Mouse (Mus musculus): ENCODE measurements around the gene Ssh1. TPM values are rescaled to one million over a fixed set of nuclear protein-coding genes. Genes with fewer than 3 reads are reported as not detected.

The Ssh1 gene
- polyA plus RNA-seq, 1 experiment from 2014 or later = 10.3 TPM

GRCm38 (mm10) chr5:113889912-113890311 lies 103.8 kb downstream of the Ssh1 start:
- H3K79me2 ChIP-seq (ENCODE audit: inconsistent target) = peaks cover 100% of the 10 kb centered on the region
- H3K27ac ChIP-seq = no peak overlapping the region
- H3K36me3 ChIP-seq (ENCODE audit: inconsistent target) = no peaks in the 10 kb centered on the region; the same call in 1 of the 2 replicates
- no peak overlapping the region for H3K4me3 ChIP-seq (ENCODE audit: inconsistent target)
- 96% methylated on average over 4 of the region's 4 CpGs for WGBS (ENCODE audit: missing documents)

DNA sequence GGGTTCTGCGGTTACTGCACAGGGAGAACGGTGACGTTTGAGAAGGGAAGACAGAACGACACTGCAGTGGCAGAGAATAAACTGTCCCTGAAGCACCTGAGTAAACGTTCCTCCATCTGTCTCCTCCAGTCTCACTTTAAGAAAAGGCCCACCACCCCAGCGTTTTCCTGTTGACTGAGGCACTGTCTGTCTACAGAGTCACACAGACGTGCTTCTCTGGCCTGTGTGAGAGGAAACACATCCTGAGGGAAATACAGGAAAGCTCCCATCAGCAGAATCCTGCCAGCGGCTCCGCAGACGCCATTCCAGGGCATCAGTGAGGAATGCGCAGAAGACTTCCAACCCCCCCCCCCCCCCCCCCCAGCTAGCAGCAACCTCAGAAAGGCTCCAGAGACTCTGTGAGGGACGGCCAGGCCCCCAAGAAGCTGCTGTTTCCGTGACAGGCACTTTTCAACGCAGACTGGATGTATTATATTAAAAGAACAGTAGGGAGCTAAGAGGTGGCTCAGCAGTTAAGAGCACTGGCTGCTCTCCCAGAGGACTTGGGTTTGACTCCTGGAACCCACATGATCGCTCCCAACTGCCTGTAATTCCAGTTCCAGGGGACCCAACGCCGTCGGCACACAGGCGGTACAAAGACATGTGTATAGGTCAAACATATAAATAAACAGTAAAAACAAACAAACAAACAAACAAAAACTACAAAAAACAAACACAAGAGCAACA lies 104.3 kb downstream of the Ssh1 start:
- no peak overlapping the region for H3K4me3 ChIP-seq (ENCODE audit: inconsistent target)
- no peak overlapping the region for H3K27ac ChIP-seq
- peaks cover 100% of the 10 kb centered on the region for H3K79me2 ChIP-seq (ENCODE audit: inconsistent target)
- WGBS (ENCODE audit: missing documents) = 77% methylated on average over 11 of the region's 19 CpGs
- H3K36me3 ChIP-seq (ENCODE audit: inconsistent target) = no peaks in the 10 kb centered on the region; the same call in 1 of the 2 replicates

DNA sequence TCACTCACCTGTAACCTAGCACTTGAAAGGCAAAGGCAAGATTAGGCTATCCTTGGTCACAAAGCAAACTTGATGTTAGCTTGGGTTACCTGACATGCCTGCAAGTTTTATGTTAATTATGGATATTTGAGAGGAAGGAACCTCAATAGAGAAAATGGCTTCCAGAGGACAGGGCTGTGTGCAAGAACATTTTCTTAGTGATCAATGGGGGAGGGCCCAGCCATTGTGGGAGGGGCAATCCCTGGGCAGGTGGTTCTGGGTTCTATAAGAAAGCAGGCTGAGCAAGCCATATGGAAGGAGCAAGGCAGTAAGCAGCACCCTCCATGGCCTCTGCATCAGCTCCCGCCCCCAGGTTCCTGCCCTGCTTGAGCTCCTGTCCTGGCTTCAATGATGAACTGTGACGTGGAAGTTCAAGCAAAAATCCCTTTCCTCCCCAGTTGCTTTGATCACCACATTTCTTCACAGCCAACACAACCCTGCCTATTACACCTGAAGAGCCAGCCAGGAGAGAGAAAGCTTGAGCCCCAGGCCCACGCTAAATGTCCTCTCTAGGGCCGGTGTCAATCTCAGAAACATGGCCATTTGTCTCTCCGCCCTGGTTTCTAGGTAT lies 105.4 kb downstream of the Ssh1 start:
- peaks cover 100% of the 10 kb centered on the region for H3K79me2 ChIP-seq (ENCODE audit: inconsistent target)
- H3K27ac ChIP-seq = no peak overlapping the region
- H3K4me3 ChIP-seq (ENCODE audit: inconsistent target) = no peak overlapping the region
- H3K36me3 ChIP-seq (ENCODE audit: inconsistent target) = no peaks in the 10 kb centered on the region; the same call in 1 of the 2 replicates
- WGBS (ENCODE audit: missing documents) = 94% methylated on average over 5 of the region's 5 CpGs

DNA sequence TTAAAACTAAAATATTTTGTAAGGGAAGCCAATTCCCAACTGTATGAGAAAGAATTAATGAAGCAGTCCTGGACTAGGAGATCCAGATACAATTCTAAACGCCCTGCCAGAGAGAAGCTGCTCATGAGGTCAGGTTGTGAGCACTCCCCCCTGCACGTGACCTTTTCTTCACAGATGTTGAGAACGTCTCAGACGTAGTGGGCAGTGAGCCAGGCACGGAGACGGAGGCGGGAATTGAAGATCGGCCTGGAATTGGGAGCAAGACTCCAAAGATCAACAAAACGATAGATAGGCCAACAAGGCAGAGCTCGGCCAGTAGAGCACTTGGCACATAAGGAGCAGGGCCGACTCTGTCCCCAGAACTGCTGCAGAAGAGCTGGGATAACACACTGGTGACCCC lies 106.6 kb downstream of the Ssh1 start:
- H3K4me3 ChIP-seq (ENCODE audit: inconsistent target) = no peak overlapping the region
- H3K27ac ChIP-seq = no peak overlapping the region
- WGBS (ENCODE audit: missing documents) = 94% methylated on average over 11 of the region's 11 CpGs
- H3K36me3 ChIP-seq (ENCODE audit: inconsistent target) = peaks cover under 1% of the 10 kb centered on the region; the same call in 1 of the 2 replicates
- H3K79me2 ChIP-seq (ENCODE audit: inconsistent target) = peaks cover 100% of the 10 kb centered on the region

Other genes with a start within 250 kb of the Ssh1 start
- gene Sart3, start 221.4 kb downstream of the Ssh1 start, polyA plus RNA-seq (2018) = 19.3 to 20.3 TPM (median 20.2 TPM) in 3 replicates
- 106 to 116 TPM (median 106 TPM) in 3 replicates for gene Iscu, start 221.1 kb downstream of the Ssh1 start, polyA plus RNA-seq (2018)
- 0.27 to 1.2 TPM in 2 of 3 replicates, not detected in the other for gene Tmem119, start 193.4 kb downstream of the Ssh1 start, polyA plus RNA-seq (2018)
- 139 to 375 TPM (median 273 TPM) in 3 replicates for gene Selplg, start 161.2 kb downstream of the Ssh1 start, polyA plus RNA-seq (2018)
- gene Coro1c, start 85.1 kb downstream of the Ssh1 start, polyA plus RNA-seq (2018) = 171 to 329 TPM (median 266 TPM) in 3 replicates
- gene Dao, start 9.8 kb upstream of the Ssh1 start, polyA plus RNA-seq (2018) = not detected in 3 replicates
- gene Usp30, start 71.6 kb upstream of the Ssh1 start, polyA plus RNA-seq (2018) = 8.4 to 11.9 TPM (median 8.4 TPM) in 3 replicates
- gene Svop, start 97.7 kb upstream of the Ssh1 start, polyA plus RNA-seq (2018) = not detected in 3 replicates
- 0.95 to 4.5 TPM (median 3.3 TPM) in 3 replicates for gene Alkbh2, start 134.3 kb upstream of the Ssh1 start, polyA plus RNA-seq (2018)
- gene Ung, start 136.5 kb upstream of the Ssh1 start, polyA plus RNA-seq (2018) = 0.70 to 14.0 TPM (median 3.2 TPM) in 3 replicates
- 0.17 to 0.30 TPM (median 0.29 TPM) in 3 replicates for gene Acacb, start 152.6 kb upstream of the Ssh1 start, polyA plus RNA-seq (2018)

Data from macrophage (primary cell).